Mouse (Mus musculus): ENCODE measurements around the gene Myo3b. TPM values are rescaled to one million over a fixed set of nuclear protein-coding genes. Genes with fewer than 3 reads are reported as not detected.

Myo3b gene
- total and polyA plus RNA-seq, 2 experiments: not detected

DNA sequence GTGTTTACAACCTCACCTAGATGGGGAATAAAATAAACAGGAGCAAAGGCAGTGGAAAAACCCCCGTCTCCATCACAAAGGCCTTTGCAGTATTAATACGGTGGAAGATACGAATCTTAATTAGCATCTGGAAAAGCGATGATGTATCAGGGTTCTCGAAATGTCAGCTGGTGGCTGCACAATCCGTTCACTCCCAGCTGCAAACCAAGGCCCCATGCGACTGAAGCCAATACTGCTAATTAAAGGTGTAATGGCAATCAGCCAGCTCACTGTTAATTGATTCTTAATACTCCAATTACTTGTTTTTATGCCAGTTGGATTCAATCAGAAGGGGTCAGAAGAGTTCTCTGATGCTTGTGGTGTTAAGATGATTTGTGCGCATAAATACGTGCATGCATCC is 14.9 kb downstream of the Myo3b start:
- no peaks in the 10 kb centered on the region for H3K27me3 ChIP-seq (ENCODE audit: control insufficient read depth, insufficient read depth, low read length)
- WGBS: 91% methylated on average over 9 of the region's 9 CpGs
- H3K79me2 ChIP-seq (ENCODE audit: control insufficient read depth, insufficient read depth, low read length): no peaks in the 10 kb centered on the region
- no peak overlapping the region for H3K4me3 ChIP-seq (ENCODE audit: insufficient read depth, low read depth, low read length)
- no peaks in the 10 kb centered on the region for H3K36me3 ChIP-seq (ENCODE audit: control insufficient read depth, insufficient read depth, low read length)
- no peak for TF ChIP-seq CTCF (IDR thresholded peaks at IDR 0.05; ENCODE audit: low read depth, low read length)
- no peak for TF ChIP-seq POLR2A (IDR thresholded peaks at IDR 0.05; ENCODE audit: extremely low read depth, insufficient read depth, low read length)
- H3K9ac ChIP-seq (ENCODE audit: low read depth, low read length): no peak overlapping the region
- no peak for DNase-seq (ENCODE audit: extremely low read depth, low read depth, low spot score)
- H3K4me1 ChIP-seq (ENCODE audit: control insufficient read depth, insufficient read depth, low read length): no peaks in the 10 kb centered on the region
- H3K27ac ChIP-seq (replicated peaks; ENCODE audit: insufficient read depth, low read depth, low read length): no peak overlapping the region

DNA sequence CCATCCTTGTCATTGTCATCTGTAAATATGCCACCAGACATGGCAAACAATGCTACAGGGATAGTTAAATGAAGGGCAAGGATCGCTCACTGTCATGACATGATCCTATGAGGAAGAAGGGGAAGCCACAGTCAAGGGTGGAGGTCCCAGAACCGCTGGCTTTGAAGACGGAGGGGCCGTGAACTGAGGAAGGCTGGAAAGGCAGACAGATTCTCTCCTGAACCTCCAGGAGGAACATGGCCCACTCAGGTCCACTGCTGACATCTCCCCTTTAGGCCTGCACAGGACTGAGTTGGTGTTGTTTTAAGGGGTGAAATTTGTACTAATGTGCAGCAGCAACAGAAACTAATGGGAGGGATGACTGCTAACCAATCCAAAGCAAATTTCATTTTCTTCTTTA is 19.3 kb downstream of the Myo3b start:
- Histone ChIP-seq H3K27me3 (ENCODE audit: control insufficient read depth, insufficient read depth, low read length) (no peaks in the 10 kb centered on the region), H3K4me3 (ENCODE audit: insufficient read depth, low read depth, low read length) (no peak overlapping the region), H3K79me2 (ENCODE audit: control insufficient read depth, insufficient read depth, low read length) (no peaks in the 10 kb centered on the region), H3K36me3 (ENCODE audit: control insufficient read depth, insufficient read depth, low read length) (no peaks in the 10 kb centered on the region), H3K4me1 (ENCODE audit: control insufficient read depth, insufficient read depth, low read length) (no peaks in the 10 kb centered on the region), H3K9ac (ENCODE audit: low read depth, low read length) (no peak overlapping the region), H3K27ac (replicated peaks; ENCODE audit: insufficient read depth, low read depth, low read length) (no peak overlapping the region)
- no peak for DNase-seq (ENCODE audit: extremely low read depth, low read depth, low spot score)
- WGBS: 91% methylated on average over 4 of the region's 4 CpGs
- TF ChIP-seq CTCF (IDR thresholded peaks at IDR 0.05; ENCODE audit: low read depth, low read length) (no peak), POLR2A (IDR thresholded peaks at IDR 0.05; ENCODE audit: extremely low read depth, insufficient read depth, low read length) (no peak)

DNA sequence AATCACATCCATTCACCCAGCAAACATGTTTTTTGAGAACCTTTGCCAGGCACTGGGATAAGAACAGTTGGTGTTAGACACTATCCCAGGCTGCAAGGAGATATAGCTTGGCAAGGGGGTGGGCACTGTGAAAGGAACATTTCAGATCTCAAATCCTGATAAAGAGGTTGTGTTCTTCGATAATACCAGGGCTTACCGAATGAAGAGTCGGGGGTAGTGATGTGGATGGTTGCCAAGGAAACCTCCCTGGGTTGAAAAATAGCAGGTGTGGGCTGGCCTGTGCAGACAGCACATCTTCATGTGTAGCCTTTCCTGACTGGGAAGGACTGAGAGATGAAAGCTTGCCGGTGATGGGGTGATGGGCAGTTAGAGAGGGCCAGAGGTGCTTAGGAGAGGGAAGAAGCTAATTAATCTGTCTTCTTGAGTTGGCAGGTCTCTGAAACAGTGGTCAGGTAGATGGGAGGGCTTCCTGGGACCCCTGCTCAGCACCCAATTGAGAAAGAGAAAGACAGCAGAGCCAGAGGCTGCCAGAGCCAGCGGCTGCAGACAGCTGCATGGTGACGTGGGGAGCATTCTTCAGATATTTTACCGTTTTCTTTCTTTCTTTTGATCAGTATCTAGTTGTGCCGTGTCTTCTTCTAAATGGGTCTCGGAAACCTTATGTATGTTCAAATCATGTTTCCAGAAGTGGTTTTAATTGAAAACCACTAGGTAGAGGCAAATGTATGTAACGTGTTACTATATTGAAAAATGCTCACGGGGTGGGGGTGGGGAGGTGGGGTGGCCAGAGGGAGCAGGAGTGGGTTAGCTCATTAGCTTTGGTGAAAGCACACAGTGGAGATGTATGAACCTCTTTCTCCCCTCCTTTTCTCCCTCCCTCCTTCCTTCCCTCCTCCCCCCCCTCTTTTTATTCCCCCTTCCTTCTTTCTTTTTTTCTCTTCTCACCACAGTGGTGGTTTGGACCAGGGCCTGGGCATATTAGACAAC is 21.7 kb downstream of the Myo3b start:
- Histone ChIP-seq H3K27ac (replicated peaks; ENCODE audit: insufficient read depth, low read depth, low read length) (no peak overlapping the region), H3K27me3 (ENCODE audit: control insufficient read depth, insufficient read depth, low read length) (no peaks in the 10 kb centered on the region), H3K4me3 (ENCODE audit: insufficient read depth, low read depth, low read length) (no peak overlapping the region), H3K36me3 (ENCODE audit: control insufficient read depth, insufficient read depth, low read length) (no peaks in the 10 kb centered on the region), H3K79me2 (ENCODE audit: control insufficient read depth, insufficient read depth, low read length) (no peaks in the 10 kb centered on the region), H3K4me1 (ENCODE audit: control insufficient read depth, insufficient read depth, low read length) (no peaks in the 10 kb centered on the region), H3K9ac (ENCODE audit: low read depth, low read length) (no peak overlapping the region)
- TF ChIP-seq POLR2A (IDR thresholded peaks at IDR 0.05; ENCODE audit: extremely low read depth, insufficient read depth, low read length): no peak
- no peak for TF ChIP-seq CTCF (IDR thresholded peaks at IDR 0.05; ENCODE audit: low read depth, low read length)
- DNase-seq (ENCODE audit: extremely low read depth, low read depth, low spot score): no peak
- 67% methylated on average over 11 of the region's 11 CpGs for WGBS

DNA sequence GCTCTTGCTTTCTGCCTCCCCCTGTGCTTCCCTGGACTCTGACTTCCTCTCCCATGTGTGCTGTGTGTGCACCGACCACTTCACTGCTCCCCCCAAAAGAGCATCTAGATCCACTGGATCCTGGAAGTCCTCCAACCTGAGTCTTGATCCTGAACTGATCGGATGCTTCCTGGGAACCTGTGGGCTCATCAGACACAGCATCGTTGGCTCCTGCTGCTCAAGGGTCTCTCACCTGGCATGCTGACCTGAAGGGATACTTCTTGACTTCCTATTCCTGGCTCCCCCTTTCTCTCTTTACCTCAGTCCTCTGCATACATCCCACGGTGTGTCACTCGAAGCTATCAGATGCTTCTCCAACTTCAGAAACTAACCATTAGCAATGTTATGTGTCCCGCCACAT is 26.2 kb downstream of the Myo3b start:
- Histone ChIP-seq H3K4me1 (ENCODE audit: control insufficient read depth, insufficient read depth, low read length) (no peaks in the 10 kb centered on the region), H3K4me3 (ENCODE audit: insufficient read depth, low read depth, low read length) (no peak overlapping the region), H3K9ac (ENCODE audit: low read depth, low read length) (no peak overlapping the region), H3K27me3 (ENCODE audit: control insufficient read depth, insufficient read depth, low read length) (no peaks in the 10 kb centered on the region), H3K27ac (replicated peaks; ENCODE audit: insufficient read depth, low read depth, low read length) (no peak overlapping the region), H3K36me3 (ENCODE audit: control insufficient read depth, insufficient read depth, low read length) (no peaks in the 10 kb centered on the region), H3K79me2 (ENCODE audit: control insufficient read depth, insufficient read depth, low read length) (no peaks in the 10 kb centered on the region)
- TF ChIP-seq CTCF (IDR thresholded peaks at IDR 0.05; ENCODE audit: low read depth, low read length) (no peak), POLR2A (IDR thresholded peaks at IDR 0.05; ENCODE audit: extremely low read depth, insufficient read depth, low read length) (no peak)
- 73% methylated on average over 6 of the region's 6 CpGs for WGBS
- DNase-seq (ENCODE audit: extremely low read depth, low read depth, low spot score): no peak

DNA sequence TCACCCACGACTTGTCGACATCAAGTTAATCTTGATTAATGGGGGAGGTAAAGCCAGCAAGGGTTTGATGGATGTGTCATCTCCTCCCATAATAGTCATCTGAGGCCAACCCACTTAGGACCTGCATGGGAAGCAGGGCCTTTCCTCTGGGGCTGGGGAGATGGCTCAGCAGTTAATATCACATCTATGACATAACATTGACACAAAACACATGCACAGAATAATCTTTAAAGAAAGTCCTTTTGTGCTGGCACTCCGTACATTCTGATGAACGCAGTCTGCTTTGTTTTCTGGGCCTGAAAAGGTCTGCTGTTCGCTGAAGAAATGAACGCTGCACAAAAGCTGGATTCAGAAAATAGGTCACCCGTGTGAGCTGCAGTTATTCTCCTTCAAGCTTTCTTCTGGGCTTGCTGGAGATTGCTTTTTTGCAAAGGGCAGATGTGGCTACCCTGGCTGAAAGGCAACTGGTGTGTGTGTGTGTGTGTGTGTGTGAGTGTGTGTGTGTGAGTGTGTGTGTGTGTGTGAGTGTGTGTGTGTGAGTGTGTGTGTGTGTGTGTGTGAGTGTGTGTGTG is 26.9 kb downstream of the Myo3b start:
- WGBS: 78% methylated on average over 7 of the region's 7 CpGs
- no peaks in the 10 kb centered on the region for H3K79me2 ChIP-seq (ENCODE audit: control insufficient read depth, insufficient read depth, low read length)
- DNase-seq (ENCODE audit: extremely low read depth, low read depth, low spot score): no peak
- H3K36me3 ChIP-seq (ENCODE audit: control insufficient read depth, insufficient read depth, low read length): no peaks in the 10 kb centered on the region
- no peak overlapping the region for H3K9ac ChIP-seq (ENCODE audit: low read depth, low read length)
- H3K4me3 ChIP-seq (ENCODE audit: insufficient read depth, low read depth, low read length): no peak overlapping the region
- no peak for TF ChIP-seq CTCF (IDR thresholded peaks at IDR 0.05; ENCODE audit: low read depth, low read length)
- no peak for TF ChIP-seq POLR2A (IDR thresholded peaks at IDR 0.05; ENCODE audit: extremely low read depth, insufficient read depth, low read length)
- H3K27me3 ChIP-seq (ENCODE audit: control insufficient read depth, insufficient read depth, low read length): no peaks in the 10 kb centered on the region
- no peaks in the 10 kb centered on the region for H3K4me1 ChIP-seq (ENCODE audit: control insufficient read depth, insufficient read depth, low read length)
- no peak overlapping the region for H3K27ac ChIP-seq (replicated peaks; ENCODE audit: insufficient read depth, low read depth, low read length)

All from liver, adult 2 months (tissue).